Mouse (Mus musculus) cerebellum, adult 9-11 months (tissue): ENCODE results near the gene Vmn1r32.

Source experiments
- DNase-seq: peaks from one replicate; pipeline ENCODE4 v3.0.0; 2022

Vmn1r32 gene

DNA sequence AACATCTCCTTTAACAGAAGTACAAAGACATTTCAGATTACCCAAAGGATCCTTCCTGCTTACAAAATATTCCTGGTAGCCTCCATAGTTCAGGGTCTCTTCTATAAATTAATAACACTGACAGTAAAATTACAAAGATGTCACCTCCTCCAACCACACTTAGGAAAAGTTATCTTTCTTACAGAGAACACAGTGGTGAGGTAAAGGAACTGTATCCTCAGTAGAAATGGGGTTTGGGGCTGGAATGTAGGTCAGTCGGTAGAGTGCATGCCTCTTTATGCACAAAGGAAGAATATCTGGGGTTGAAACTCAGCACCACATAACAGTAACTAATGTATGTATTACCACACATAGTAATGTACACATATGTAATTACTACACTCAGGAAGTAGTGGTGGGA lies at the start of gene Vmn1r32:
Gene Vmn1r32 (minus strand): TSS at position 101 of the 400 bp plus-strand sequence.
- DNase-seq = no peak

GRCm38 (mm10) chr6:66595804-66596203 lies 35.9 kb upstream of the Vmn1r32 start:
- no peak for DNase-seq

DNA sequence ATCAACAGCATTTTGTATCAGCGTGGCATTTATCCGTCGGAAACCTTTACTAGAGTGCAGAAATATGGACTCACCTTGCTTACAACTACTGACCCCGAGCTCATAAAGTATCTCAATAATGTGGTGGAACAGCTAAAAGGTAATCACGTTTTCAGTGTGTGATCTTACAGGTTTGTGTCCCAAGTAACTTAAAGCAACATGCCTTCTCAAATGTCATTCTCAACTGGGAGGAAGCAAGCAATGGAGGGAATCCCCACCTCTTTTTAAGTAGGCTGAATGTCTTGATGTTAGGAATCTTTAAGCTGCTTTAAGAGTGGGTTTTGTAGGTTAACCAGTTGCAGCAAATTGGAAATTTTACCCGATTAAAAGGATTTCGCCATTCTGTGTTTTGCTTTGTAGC lies 23.9 kb downstream of the Vmn1r32 start:
- DNase-seq = no peak

DNA sequence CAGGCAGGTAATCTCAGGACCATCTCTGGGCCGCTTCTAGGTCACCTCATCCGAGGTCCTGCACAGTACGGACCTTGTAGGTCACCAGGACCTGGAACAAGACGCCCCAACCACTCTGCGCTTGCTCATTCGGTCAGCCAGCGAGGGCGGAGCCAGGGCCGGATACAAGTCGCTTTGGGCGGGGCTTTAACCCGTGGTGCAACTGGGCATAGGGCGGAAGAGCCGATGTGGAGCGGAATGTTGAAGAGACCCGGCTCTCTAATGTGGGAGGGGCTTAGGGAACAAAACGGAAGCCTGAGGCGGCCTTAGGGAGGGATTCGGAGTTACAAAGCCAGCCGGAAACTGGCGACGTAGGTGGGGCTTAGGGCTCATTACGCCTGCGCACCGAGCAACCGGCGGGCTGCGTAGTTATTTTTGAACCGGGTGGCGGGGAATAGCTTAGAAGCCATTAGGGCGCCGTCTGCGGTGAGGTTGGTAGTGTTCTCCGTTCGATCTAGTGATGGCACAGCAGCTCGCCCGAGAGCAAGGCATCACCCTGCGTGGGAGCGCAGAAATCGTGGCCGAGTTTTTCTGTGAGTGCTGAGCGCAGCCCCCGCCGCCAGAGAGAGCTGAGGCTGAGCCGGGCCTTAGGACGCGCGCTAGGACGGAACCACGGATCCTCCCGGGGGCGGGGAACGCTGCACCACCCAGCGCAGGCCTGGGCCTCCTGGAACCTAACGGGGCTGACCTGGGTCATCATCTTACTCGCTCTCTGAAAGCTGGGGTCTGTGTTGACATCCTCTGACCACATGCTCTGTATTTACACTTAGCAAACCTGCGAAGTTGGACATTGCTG lies 24.7 kb downstream of the Vmn1r32 start, which contains the start of gene Mad2l1:
Gene Mad2l1 (plus strand): TSS at position 363 of the 835 bp plus-strand sequence.
- DNase-seq = peak; percentile 98

DNA sequence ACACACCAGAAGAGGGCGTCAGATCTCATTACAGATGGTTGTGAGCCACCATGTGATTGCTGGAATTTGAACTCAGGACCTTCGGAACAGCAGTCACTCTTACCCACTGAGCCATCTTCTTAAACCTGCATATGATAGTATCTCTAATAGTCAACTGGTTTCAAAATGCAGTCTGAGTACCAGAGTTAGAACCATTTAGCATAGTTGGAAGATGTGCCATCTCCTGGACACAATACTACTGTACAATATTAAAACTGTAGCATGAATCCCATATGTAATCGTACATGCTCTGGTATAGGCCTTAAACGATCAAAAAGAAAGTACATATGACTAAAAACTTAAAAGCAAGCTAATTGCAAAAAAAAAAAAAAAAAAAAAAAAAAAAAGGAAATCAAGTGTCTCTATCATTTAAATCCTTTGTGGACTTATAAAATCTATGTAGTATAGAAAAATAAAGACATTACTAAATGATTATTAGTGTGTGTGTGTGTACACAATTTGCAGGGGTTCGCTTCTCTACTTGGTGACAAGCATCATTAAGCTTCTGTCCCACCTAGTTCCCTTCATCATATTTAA lies 25.4 kb downstream of the Vmn1r32 start:
- DNase-seq = peak; percentile 13

- no peak for DNase-seq
These were observed 26.7 kb downstream of the Vmn1r32 start for GRCm38 (mm10) chr6:66533241-66533640.

- no peak for DNase-seq
These were observed 31.5 kb downstream of the Vmn1r32 start for GRCm38 (mm10) chr6:66528386-66528785.

GRCm38 (mm10) chr6:66516368-66516767 lies 43.5 kb downstream of the Vmn1r32 start:
- no peak for DNase-seq
